Mouse (Mus musculus) yolk sac, embryonic 10.5 days (tissue): ENCODE measurements around the gene Lmx1b.

Experiments used
- DNase-seq: peaks from one replicate; pipeline ENCODE4 v3.0.0-alpha.2; 2017; ENCODE audit warnings: low spot score

Gene Lmx1b

GRCm38 (mm10) chr2:33542696-33543428 lies 97.4 kb downstream of the Lmx1b start:
- DNase-seq = no peak

- no peak for DNase-seq
Observed at GRCm38 (mm10) chr2:33525274-33526055, 114.8 kb downstream of the Lmx1b start.

GRCm38 (mm10) chr2:33515856-33516255 lies 124.5 kb downstream of the Lmx1b start:
- DNase-seq = no peak

GRCm38 (mm10) chr2:33515431-33515830 lies 124.9 kb downstream of the Lmx1b start:
- DNase-seq = no peak
